Mouse (Mus musculus) layer of hippocampus, adult 8-10 months (tissue): Measurements from ENCODE around the gene Runx2. TPM values are rescaled to one million over a fixed set of nuclear protein-coding genes. Genes with fewer than 3 reads are reported as not detected.

Source experiments
- DNase-seq, 2 experiments: peaks; one replicate each; pipeline ENCODE4 v3.0.0; 2022; ENCODE audit warnings: low spot score in 2 of 2
- total RNA-seq, 4 experiments: library from RNA; stranded (reverse); gene quantifications; 2 replicates each; pipeline ENCODE4 v1.2.4; 2022

Runx2 gene
- total RNA-seq, 4 experiments from 2014 or later: 13.2 to 17.8 (median 14.8) TPM

DNA sequence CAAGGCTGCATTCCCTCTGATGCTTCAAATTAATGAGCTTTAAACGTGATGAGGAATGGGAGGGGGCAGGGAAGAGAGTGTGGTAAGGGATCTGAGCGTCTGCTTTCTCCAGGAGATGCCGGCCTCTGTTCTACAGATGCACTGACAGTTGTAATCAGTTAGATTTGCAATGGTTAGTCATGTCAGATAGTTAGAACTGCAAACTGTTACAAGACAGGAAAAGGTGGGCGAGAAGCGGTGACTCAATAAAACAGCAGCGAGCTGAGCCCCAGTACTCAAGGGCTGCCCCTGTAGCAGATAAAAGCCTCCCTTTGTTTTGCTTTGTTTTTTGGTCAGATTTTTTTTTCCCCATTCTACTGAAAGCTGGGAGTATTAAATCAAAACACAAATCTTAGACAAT lies 96.6 kb downstream of the Runx2 start:
- peak; percentile 27 to 29 for DNase-seq

DNA sequence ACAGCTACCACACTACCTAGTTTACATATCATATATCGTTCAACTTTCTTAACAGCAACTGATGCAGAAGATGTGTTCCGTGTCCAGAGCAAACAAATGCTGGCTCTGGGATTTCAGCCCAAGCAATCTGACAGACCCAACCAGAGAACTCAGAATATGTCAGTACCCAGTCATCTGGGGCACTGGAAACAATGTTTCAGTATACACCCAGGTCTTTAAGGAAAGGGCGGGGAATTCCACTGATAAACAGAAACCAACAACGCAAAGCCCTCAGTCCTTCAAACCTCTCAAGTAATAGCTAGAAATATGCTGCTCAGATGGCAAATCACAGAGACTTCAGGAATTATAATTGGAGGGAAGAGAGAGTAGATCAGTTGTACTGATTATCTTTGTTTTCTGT lies 100.5 kb downstream of the Runx2 start:
- no peak for DNase-seq

DNA sequence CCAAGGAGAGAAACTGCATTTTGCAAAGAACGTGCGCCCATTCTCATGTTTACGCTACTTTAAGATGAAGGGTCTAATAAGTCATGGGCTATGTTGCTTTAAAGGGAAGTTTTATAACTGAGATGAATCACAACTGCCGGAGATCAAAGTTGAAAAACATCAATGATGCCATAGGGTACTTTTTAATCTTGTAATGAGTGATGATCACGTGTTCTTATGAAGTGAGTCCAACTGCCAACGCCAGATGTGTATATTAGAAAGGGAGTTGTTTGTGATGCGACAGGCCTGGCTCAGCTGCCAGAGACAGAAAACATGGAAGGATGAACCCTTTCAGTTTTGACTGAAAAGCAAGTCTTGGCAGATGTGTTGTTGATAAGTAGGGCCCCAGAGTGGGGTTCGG lies 101.2 kb downstream of the Runx2 start:
- DNase-seq: no peak

GRCm38 (mm10) chr17:44709516-44710252 lies 104.9 kb downstream of the Runx2 start:
- peak; percentile 41 to 55 for DNase-seq

- DNase-seq: no peak
These were observed 106.6 kb downstream of the Runx2 start for GRCm38 (mm10) chr17:44707956-44708355.

- DNase-seq: no peak
These were observed 108.1 kb downstream of the Runx2 start for GRCm38 (mm10) chr17:44706531-44706930.

DNA sequence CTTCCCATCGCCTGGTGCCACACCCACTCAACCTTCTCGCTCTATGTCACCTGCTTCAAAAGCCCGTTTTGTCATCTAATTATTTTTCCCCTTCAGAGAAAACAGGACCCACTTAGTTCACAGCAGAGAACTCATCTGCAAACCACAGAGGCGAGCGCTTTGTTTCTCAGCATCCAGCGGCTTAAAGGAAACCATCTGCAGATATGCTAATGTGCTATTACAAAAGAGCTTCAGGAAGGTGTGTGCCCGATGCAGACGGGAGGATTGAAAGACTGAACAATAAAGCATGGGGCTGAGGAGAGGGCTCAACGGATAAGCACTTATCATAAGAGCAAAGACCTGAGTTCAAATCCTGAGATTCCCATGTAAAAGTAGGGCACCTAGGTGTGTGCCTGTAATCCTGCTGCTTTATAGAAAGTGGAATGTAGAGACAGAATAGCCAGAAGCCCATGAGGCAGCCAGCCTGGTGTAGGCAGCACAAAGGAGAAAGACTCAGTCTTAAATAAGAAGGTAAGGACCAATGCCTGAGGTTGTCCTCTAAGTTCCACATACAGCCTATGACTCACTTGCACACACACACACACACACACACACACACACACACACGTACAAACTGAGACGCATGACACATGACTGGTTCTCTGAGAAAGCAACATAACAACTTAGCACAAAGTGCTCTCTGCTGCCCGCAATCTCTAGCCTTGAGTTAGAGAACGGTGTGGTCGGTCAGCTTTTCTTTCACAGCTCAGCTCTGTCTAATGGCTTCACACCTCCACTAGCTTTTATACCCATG lies 111.9 kb downstream of the Runx2 start:
- no peak for DNase-seq

DNA sequence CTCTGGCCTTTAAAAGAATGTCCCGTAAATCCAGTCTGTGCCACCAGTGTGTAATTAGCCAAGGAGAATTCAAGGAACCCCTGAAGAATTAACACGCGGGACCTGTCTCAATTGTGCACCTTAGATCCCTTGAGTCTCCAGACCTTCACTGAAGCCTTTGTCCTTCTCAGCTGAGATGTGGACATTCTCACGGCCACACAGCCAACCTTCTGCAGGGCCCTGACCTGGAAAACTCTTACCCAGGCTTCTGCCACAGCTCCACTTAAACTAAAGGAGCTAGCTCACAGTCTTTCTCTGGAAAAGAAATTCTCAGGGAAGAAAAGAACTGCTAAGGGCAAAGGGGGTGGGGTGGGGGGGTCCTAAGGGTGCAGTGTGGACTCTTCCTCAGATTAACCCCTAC lies 113.1 kb downstream of the Runx2 start:
- no peak for DNase-seq

DNA sequence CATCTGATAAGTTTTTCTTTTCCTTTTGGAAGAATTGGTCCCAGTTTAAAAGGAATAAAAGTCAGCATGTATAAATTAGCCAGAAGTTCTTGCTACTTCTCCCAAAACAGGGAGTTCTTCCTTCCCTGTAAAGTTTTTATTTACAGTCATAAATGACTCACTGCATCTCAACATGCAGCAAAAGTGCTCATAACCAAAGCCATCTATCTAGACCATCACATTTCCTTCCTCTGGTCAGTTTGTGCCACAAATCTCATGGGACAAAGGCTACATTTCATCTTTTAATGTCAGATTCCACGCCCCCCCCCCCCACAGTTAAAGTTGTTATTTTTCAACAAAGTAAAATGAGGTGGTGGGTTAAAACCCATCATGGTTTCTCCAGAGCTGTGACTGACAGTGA lies 114.3 kb downstream of the Runx2 start:
- DNase-seq: no peak

GRCm38 (mm10) chr17:44697053-44697452 lies 117.5 kb downstream of the Runx2 start:
- DNase-seq: no peak

DNA sequence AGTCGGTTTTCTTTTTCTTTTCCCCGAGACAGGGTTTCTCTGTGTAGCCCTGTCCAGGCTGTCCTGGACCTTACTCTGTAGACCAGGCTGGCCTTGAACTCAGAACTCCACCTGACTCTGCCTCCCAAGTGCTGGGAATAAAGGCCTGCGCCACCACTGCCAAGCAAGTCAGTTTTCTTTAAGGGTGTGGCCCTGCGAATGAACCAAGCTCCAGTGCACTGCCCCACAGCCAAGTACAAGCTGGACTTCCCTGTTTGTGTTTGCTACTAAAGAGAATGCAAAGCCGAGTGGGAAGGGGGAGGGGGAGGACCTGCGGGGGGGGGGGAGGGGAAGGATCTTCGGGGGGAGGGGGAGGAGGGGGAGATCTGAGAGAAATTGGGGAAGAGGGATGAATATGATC lies 121.0 kb downstream of the Runx2 start:
- DNase-seq: no peak

DNA sequence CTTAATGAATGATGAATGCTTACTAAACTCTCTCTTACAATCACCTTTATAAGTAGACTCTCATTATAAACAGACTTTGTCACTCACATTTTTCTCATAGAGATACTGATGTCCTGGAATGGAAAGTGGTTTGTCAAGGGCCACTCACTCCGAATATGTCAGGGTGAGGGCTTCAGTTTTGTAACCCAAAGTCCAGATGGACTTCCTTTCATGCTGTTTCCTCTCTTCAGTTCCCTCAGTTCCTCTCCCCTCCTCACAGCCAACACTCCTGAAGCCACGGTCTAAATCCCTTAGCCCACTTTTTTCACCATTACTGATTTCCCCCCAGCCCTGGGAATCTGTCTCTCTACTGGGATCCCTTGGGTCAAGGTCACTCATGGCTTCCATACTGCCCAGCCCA lies 123.1 kb downstream of the Runx2 start:
- DNase-seq: no peak

DNA sequence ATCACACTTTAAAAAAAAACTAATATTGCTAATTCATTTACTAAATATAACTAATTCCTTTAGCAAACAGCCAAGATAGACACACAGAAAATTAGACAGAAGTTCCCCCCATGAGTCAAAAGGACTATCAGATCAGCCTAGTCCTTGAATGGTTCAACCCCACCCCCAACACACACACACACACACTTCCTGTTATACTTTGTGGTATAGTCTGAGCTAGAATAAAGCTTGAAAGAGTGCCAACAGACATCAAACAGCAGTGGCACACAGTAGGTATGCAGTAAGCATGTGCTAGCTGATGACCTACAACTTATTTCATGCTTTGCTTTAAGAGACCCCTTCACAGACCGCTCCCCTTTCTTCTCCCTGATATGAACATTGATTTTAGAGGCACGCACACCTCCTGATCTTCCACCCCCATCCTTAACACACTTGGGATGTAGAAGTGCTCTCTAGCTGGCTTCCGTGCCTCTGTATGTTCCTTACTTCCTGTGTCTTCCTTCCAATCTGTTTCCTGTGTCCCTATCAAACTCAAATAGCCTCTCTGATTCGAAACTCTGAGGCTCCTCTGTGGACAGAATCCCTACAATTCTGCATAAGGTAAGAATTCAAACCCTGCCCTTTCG lies 124.1 kb downstream of the Runx2 start:
- no peak for DNase-seq

DNA sequence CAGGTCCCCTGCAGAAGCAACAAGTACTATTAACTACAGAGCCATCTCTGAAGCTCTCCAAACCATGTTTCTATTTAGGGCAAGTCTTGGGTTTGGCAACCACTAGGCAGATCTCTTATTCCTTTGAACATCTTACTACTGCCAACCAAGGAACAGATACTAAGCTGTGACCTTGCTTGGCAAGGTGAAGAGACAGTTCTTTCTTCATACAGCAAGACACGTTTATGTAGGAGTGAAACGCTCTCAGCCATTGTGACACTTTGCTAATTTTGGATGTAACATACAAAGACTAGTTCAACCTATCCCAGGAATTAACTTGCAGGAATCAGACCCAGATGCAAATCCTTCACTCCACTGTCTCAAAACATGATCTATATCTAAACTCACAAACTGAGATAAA lies 126.3 kb downstream of the Runx2 start:
- no peak for DNase-seq

GRCm38 (mm10) chr17:44685514-44685913 lies 129.1 kb downstream of the Runx2 start:
- peak in 1 of 2 experiments; percentile 20 for DNase-seq

DNA sequence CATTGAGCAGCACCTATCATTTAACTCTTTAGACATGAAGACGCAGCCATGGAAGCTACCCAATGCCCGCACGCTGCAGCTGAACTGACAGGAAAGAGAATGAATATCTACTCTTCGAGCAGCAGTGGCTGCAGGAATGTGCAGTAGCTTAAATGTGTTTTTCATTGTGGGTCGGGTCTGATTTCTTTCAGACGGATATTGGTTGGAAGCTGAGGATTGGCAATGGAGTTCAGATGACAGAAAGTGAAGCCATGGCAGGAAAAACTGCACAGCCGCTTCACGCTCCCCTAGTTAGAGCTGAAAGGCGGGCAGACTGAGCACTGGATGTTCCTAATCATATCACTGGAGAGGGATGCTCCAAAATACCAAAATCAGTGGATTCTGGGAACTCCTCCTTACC lies 131.6 kb downstream of the Runx2 start:
- no peak for DNase-seq

DNA sequence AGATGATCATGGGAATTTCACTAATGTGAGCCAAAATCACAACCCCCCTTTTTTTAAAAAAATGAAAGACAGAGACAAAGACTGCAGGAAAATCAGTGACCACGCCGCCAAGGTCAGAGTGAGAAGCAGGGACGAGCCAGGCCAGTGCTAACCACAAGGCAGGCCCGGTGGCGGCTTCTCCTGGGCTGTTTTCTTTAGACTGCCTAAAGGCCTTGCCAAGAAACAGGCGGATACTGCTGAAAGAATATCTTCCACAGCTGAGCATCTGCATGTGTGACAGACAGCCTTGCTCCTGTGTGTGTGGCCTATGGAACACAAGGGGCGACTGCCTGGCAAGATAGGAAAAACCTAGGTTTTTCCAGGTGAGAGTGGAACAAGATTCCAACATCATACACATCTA lies 136.8 kb downstream of the Runx2 start:
- DNase-seq: no peak

- no peak for DNase-seq
These were observed 141.8 kb downstream of the Runx2 start for GRCm38 (mm10) chr17:44672806-44673205.

GRCm38 (mm10) chr17:44671946-44672692 lies 142.5 kb downstream of the Runx2 start:
- DNase-seq: peak; percentile 68 to 73

DNA sequence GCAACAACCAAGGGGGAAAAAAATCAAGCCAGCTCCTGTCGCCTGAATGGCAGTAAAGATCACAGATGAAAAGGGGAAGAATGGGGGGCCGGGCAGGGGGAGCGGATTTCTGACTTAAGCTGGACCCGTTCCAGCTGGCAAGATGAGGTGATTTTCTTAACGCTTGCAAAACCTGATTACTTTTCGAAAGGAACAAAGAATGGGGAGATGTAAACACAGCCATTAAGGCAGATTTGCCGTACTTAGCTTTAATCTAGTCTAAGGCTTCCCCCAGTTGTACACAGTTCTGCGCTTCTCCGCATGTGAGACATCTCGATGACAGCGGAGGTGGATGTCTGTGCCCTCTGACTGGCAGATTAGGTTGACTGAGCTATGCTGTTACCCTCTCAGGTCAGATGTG lies 144.6 kb downstream of the Runx2 start:
- no peak for DNase-seq

DNA sequence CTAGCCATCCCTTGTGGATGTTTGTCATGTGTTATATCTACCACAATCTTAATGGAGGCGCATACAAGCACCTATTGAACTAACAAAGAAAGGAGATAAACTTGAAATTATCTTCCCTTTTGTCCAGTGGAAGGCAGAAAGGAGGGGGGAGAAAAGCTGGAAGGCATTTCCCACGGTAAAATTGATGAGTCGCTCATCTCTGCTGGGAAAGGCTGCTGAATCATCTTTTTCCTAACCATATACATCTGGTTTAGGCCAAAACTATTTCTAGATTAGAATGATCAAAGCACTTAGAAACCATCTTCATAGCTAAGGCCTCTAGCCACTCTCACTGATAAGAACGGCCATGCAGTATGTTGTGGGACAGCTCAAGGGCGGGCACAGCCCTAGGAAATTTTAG lies 147.3 kb downstream of the Runx2 start:
- DNase-seq: no peak

DNA sequence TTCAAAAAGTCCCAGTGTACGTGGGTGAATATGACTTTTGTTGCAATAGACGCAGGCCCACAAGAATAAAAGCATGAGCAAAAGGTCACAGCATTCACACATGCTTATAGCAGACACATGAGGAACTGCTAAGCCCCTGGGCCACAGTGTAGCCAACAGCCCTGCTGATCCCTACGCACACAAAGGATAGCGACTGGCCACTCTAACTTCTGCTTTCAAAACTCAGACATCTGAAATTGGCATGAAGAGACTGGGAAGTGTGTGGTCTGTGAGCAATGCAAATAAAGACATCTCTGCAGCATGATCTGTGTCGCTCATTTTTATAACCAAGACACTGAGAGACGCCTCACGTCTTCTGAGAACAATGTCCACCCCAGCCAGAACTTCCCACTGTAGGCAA lies 150.7 kb downstream of the Runx2 start:
- no peak for DNase-seq
